Mouse (Mus musculus): ENCODE results near the gene 1700017N19Rik. TPM values are rescaled to one million over a fixed set of nuclear protein-coding genes. Genes with fewer than 3 reads are reported as not detected.

Gene 1700017N19Rik
- polyA plus RNA-seq, 1 experiment from 2014 or later: not detected

DNA sequence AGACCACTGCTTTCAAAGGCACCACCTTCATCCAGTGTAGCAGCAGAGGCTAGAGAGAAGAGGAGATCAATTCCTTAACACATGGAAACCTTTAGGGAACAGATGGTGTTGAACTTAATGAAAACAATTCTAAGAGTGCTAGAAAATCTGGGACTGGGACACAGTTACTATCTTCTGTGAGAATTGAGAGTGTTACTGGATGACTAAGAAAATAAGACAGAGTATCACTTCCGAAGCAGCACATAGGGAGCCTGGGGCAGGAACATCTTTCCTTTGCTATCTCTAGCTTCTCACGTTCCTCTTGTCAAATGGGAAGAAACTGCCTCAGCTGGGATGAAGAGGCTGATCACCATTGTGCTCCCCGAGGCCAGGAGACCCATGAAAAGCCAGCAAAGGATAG is 52.6 kb downstream of the 1700017N19Rik start:
- Histone ChIP-seq H3K4me3 (replicated peaks; ENCODE audit: low read length) (no peak overlapping the region), H3K27me3 (ENCODE audit: control insufficient read depth, insufficient read depth, low read length) (no peaks in the 10 kb centered on the region), H3K36me3 (replicated peaks; ENCODE audit: control insufficient read depth, insufficient read depth) (no peaks in the 10 kb centered on the region), H3K4me1 (replicated peaks; ENCODE audit: control insufficient read depth, insufficient read depth, low read length) (no peaks in the 10 kb centered on the region), H3K27ac (no peak overlapping the region), H3K4me2 (replicated peaks) (no peak overlapping the region), H3K9ac (no peak overlapping the region), H3K9me3 (ENCODE audit: control insufficient read depth, low read length) (no peaks in the 10 kb centered on the region)
- no peak for DNase-seq (ENCODE audit: low spot score)
- ATAC-seq (ENCODE audit: low FRiP score): no peak
- WGBS: 80% methylated on average over 3 of the region's 3 CpGs

DNA sequence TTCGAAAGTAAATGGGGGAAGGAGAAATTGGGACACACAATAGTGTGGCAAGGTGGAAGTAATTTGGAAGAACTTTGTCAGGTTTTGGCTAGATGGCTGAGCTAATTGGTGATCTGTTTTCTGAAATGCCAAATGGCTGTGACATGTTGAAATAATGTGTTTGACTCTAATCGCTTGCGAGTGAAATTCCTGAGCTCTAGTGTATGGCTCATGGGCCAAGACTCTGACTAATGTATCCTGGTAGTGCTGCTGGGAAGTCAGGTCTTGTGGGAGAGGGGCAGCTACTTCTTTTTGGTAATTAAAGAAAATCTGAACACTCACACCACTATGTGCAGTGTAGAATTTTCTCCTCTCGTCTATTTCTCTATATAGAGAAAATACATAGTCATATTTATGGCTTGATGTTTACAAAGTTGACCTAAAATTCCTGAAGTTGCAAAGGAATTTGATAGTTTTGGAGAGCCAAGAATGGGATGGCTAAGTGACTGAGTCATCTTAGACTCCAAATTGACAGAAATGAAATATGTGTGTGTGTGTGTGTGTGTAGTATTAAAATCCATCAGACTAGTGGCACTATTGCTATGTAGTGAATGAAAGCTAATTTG is 55.1 kb downstream of the 1700017N19Rik start:
- 72% methylated on average over 4 of the region's 4 CpGs for WGBS

DNA sequence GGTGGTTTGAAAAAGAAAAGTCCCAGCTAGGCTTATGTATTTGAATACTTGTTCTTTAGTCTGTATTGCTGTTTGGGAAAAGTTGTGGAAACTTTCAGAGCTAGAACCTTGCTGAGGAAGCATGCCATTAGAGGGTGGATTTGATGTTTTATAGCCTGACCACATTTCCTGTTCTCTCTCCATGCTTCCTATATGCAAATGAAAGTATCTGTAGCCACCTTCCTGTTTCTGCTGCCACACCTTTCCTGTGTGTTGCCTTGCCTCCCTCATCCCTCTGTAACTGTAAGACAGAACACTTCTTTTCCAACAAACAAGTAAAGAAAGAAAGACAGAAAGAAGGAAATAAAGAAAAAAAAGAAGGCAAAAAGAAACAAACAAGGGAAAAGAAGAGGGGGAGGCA is 63.9 kb downstream of the 1700017N19Rik start:
- ATAC-seq (ENCODE audit: low FRiP score) (no peak), DNase-seq (ENCODE audit: low spot score) (no peak)
- Histone ChIP-seq H3K4me2 (replicated peaks) (no peak overlapping the region), H3K27ac (no peak overlapping the region), H3K9me3 (ENCODE audit: control insufficient read depth, low read length) (no peaks in the 10 kb centered on the region), H3K4me3 (replicated peaks; ENCODE audit: low read length) (no peak overlapping the region), H3K9ac (no peak overlapping the region), H3K27me3 (ENCODE audit: control insufficient read depth, insufficient read depth, low read length) (no peaks in the 10 kb centered on the region), H3K36me3 (replicated peaks; ENCODE audit: control insufficient read depth, insufficient read depth) (no peaks in the 10 kb centered on the region), H3K4me1 (replicated peaks; ENCODE audit: control insufficient read depth, insufficient read depth, low read length) (no peaks in the 10 kb centered on the region)

More for the DNA sequence above, 55.1 kb downstream of the 1700017N19Rik start:
- Histone ChIP-seq H3K27ac (no peak overlapping the region), H3K9me3 (ENCODE audit: control insufficient read depth, low read length) (no peaks in the 10 kb centered on the region), H3K9ac (no peak overlapping the region), H3K36me3 (replicated peaks; ENCODE audit: control insufficient read depth, insufficient read depth) (no peaks in the 10 kb centered on the region), H3K4me3 (replicated peaks; ENCODE audit: low read length) (no peak overlapping the region), H3K4me2 (replicated peaks) (no peak overlapping the region), H3K27me3 (ENCODE audit: control insufficient read depth, insufficient read depth, low read length) (no peaks in the 10 kb centered on the region), H3K4me1 (replicated peaks; ENCODE audit: control insufficient read depth, insufficient read depth, low read length) (no peaks in the 10 kb centered on the region)
- DNase-seq (ENCODE audit: low spot score) (no peak), ATAC-seq (ENCODE audit: low FRiP score) (no peak)

DNA sequence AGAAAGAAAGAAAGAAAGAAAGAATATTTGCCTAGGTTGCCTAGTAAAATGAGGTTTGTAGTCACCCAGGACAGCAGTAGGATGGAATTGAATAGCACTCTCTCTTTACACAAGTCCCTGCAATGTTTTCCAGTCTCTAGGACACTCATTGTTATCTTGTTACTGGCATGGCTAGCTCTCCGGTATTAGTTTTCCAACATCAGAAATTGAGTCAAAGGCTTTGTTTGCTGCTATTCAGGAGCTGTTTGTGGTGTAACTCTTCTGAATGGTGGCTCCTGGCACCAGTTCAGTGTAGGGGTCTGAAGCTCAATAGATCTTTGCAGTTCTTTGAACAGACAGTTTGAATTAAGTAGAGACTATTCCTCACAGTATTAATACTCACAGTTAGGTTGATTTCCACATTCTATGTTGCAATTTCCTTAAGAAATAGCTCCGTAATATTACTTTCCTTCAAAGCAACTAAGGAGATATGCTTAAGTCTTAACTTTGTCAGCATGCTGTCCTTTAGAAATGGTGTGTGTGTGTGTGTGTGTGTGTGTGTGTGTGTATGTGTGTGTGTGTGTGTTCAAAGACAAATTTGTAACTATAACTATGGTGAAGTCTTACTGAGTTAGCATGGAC is 71.8 kb downstream of the 1700017N19Rik start:
- peak; percentile 78; the same call in 1 of the 2 replicates for ATAC-seq (ENCODE audit: low FRiP score)
- no peaks in the 10 kb centered on the region for H3K36me3 ChIP-seq (replicated peaks; ENCODE audit: control insufficient read depth, insufficient read depth)
- H3K9me3 ChIP-seq (ENCODE audit: control insufficient read depth, low read length): no peaks in the 10 kb centered on the region
- H3K4me2 ChIP-seq (replicated peaks): no peak overlapping the region
- no peak overlapping the region for H3K27ac ChIP-seq
- 51% methylated on average over 2 of the region's 2 CpGs for WGBS
- H3K4me3 ChIP-seq (replicated peaks; ENCODE audit: low read length): no peak overlapping the region
- H3K4me1 ChIP-seq (replicated peaks; ENCODE audit: control insufficient read depth, insufficient read depth, low read length): no peaks in the 10 kb centered on the region
- no peak for DNase-seq (ENCODE audit: low spot score)
- H3K9ac ChIP-seq: no peak overlapping the region
- H3K27me3 ChIP-seq (ENCODE audit: control insufficient read depth, insufficient read depth, low read length): no peaks in the 10 kb centered on the region

Other genes starting within 250 kb of the 1700017N19Rik start
- not detected in 2 replicates for gene Gm4302, start 249.6 kb upstream of the 1700017N19Rik start, polyA plus RNA-seq (2014; fragmentation: Nextera tagmentation; extraction: Ambion mirVana)
- not detected in 2 replicates for gene Gm4303, start 244.5 kb upstream of the 1700017N19Rik start, polyA plus RNA-seq (2014; fragmentation: Nextera tagmentation; extraction: Ambion mirVana)
- gene Gm4305, start 239.4 kb upstream of the 1700017N19Rik start, polyA plus RNA-seq (2014; fragmentation: Nextera tagmentation; extraction: Ambion mirVana): not detected in 2 replicates
- not detected in 2 replicates for gene Gm4307, start 229.1 kb upstream of the 1700017N19Rik start, polyA plus RNA-seq (2014; fragmentation: Nextera tagmentation; extraction: Ambion mirVana)
- gene Gm4312, start 207.9 kb upstream of the 1700017N19Rik start, polyA plus RNA-seq (2014; fragmentation: Nextera tagmentation; extraction: Ambion mirVana): not detected in 2 replicates
- gene Tmtc3, start 103.1 kb upstream of the 1700017N19Rik start, polyA plus RNA-seq (2014; fragmentation: Nextera tagmentation; extraction: Ambion mirVana): 9.9 and 14.3 TPM in 2 replicates
- 6.2 and 7.4 TPM in 2 replicates for gene Cep290, start 102.9 kb upstream of the 1700017N19Rik start, polyA plus RNA-seq (2014; fragmentation: Nextera tagmentation; extraction: Ambion mirVana)
- gene 4930430F08Rik, start 61 bp upstream of the 1700017N19Rik start, polyA plus RNA-seq (2014; fragmentation: Nextera tagmentation; extraction: Ambion mirVana): 15.4 and 17.2 TPM in 2 replicates

All from hindbrain, embryonic 14.5 days (tissue).